Mouse (Mus musculus): ENCODE data around the gene Slc44a1.

Slc44a1 gene

GRCm38 (mm10) chr4:53600462-53600861 lies 160.2 kb downstream of the Slc44a1 start:
- no peak for DNase-seq (ENCODE audit: low spot score in 2 of 2)

- no peak for DNase-seq (ENCODE audit: low spot score in 2 of 2)
These were observed 174.5 kb downstream of the Slc44a1 start for GRCm38 (mm10) chr4:53614576-53615225.

- DNase-seq (ENCODE audit: low spot score in 2 of 2): no peak
These were observed 177.8 kb downstream of the Slc44a1 start for GRCm38 (mm10) chr4:53617968-53618367.

GRCm38 (mm10) chr4:53620104-53620503 lies 179.9 kb downstream of the Slc44a1 start:
- DNase-seq (ENCODE audit: low spot score in 2 of 2): no peak

GRCm38 (mm10) chr4:53621084-53621483 lies 180.9 kb downstream of the Slc44a1 start:
- no peak for DNase-seq (ENCODE audit: low spot score in 2 of 2)

GRCm38 (mm10) chr4:53621490-53621889 lies 181.3 kb downstream of the Slc44a1 start:
- no peak for DNase-seq (ENCODE audit: low spot score in 2 of 2)

- DNase-seq (ENCODE audit: low spot score in 2 of 2): no peak
These were observed 183.5 kb downstream of the Slc44a1 start for GRCm38 (mm10) chr4:53623711-53624110.

GRCm38 (mm10) chr4:53624816-53625215 lies 184.6 kb downstream of the Slc44a1 start:
- DNase-seq (ENCODE audit: low spot score in 2 of 2): no peak

GRCm38 (mm10) chr4:53625263-53625662 lies 185.1 kb downstream of the Slc44a1 start:
- DNase-seq (ENCODE audit: low spot score in 2 of 2): no peak

GRCm38 (mm10) chr4:53628924-53629323 lies 188.7 kb downstream of the Slc44a1 start:
- DNase-seq (ENCODE audit: low spot score in 2 of 2): peak; percentile 80 to 83

GRCm38 (mm10) chr4:53630963-53631315 lies 190.7 kb downstream of the Slc44a1 start:
- no peak for DNase-seq (ENCODE audit: low spot score in 2 of 2)

GRCm38 (mm10) chr4:53631316-53632010 lies 191.2 kb downstream of the Slc44a1 start, which contains the start of gene Fsd1l:
Gene Fsd1l (plus strand): TSS chr4:53631471.
- peak; percentile 70 to 73 for DNase-seq (ENCODE audit: low spot score in 2 of 2)

- DNase-seq (ENCODE audit: low spot score in 2 of 2): no peak
These were observed 191.8 kb downstream of the Slc44a1 start for GRCm38 (mm10) chr4:53632011-53632349.

- no peak for DNase-seq (ENCODE audit: low spot score in 2 of 2)
These were observed 195.1 kb downstream of the Slc44a1 start for GRCm38 (mm10) chr4:53635336-53635735.

- no peak for DNase-seq (ENCODE audit: low spot score in 2 of 2)
These were observed 197.2 kb downstream of the Slc44a1 start for GRCm38 (mm10) chr4:53637269-53637909.

GRCm38 (mm10) chr4:53638549-53639123 lies 198.4 kb downstream of the Slc44a1 start:
- DNase-seq (ENCODE audit: low spot score in 2 of 2): peak; percentile 78 to 82

- DNase-seq (ENCODE audit: low spot score in 2 of 2): no peak
These were observed 217.8 kb downstream of the Slc44a1 start for GRCm38 (mm10) chr4:53658029-53658428.

GRCm38 (mm10) chr4:53660711-53661110 lies 220.5 kb downstream of the Slc44a1 start:
- DNase-seq (ENCODE audit: low spot score in 2 of 2): no peak
